Mouse (Mus musculus) kidney, adult 2 months (tissue): Measurements from ENCODE around the gene Mapk12. TPM values are rescaled to one million over a fixed set of nuclear protein-coding genes. Genes with fewer than 3 reads are reported as not detected.
A peak's percentile ranks its signal among the peaks of the same experiment; 100 is the strongest.

ENCODE experiments used
- DNase-seq: peaks from one replicate; pipeline ENCODE4 v3.0.0; 2021
- H3K27ac ChIP-seq: fragments of 200-500 bp; 2 replicates; pipeline ENCODE4 v1.5.1; 2012; ENCODE audit warnings: low read depth, low read length, control low read depth, inconsistent platforms; ENCODE audit not compliant: insufficient read depth
- H3K27me3 ChIP-seq: fragments of 200-500 bp; replicated peaks from 2 replicates; pipeline ENCODE4 v1.6.1; 2012; ENCODE audit warnings: mild to moderate bottlenecking, moderate library complexity, low read length, inconsistent platforms; ENCODE audit not compliant: control insufficient read depth, insufficient read depth
- H3K36me3 ChIP-seq: fragments of 200-500 bp; 2 replicates; pipeline ENCODE4 v1.6.1; 2012; ENCODE audit warnings: mild to moderate bottlenecking, moderate library complexity, low read length, inconsistent platforms; ENCODE audit not compliant: control insufficient read depth, insufficient read depth
- H3K4me1 ChIP-seq: fragments of 200-500 bp; 2 replicates; pipeline ENCODE4 v1.6.1; 2011; ENCODE audit warnings: low read length; ENCODE audit not compliant: control insufficient read depth, insufficient read depth
- H3K4me3 ChIP-seq: fragments of 200-500 bp; 2 replicates; pipeline ENCODE4 v1.5.1; 2011; ENCODE audit warnings: mild to moderate bottlenecking, low read depth, low read length, control low read depth; ENCODE audit not compliant: insufficient read depth
- CTCF ChIP-seq: fragments of 200-500 bp; conservative IDR thresholded peaks from 2 replicates; pipeline ENCODE4 v1.5.1; 2011; ENCODE audit warnings: low read depth, mild to moderate bottlenecking, control low read depth, low read length, moderate library complexity, mixed read lengths; ENCODE audit not compliant: insufficient read depth, insufficient read length
- POLR2A ChIP-seq: fragments of 200-500 bp; IDR thresholded peaks from one replicate; pipeline ENCODE4 v1.6.1; 2011; ENCODE audit warnings: low read depth, low read length, control low read depth
- WGBS: fragments of 180-500 bp; shearing (Covaris S2); methylation state at CpG from one replicate; pipeline ENCODE4 v1.1.7; 2018; 5-methylcytosine and 5-hydroxymethylcytosine counted together
- polyA plus RNA-seq: library from polyadenylated mRNA; depleted of rRNA; stranded (reverse); fragments of >200 nt; gene quantifications from 2 replicates; pipeline ENCODE4 v1.2.3, GENCODE M21; 2012

Mapk12 gene
- polyA plus RNA-seq, 1 experiment = 13.9 TPM

DNA sequence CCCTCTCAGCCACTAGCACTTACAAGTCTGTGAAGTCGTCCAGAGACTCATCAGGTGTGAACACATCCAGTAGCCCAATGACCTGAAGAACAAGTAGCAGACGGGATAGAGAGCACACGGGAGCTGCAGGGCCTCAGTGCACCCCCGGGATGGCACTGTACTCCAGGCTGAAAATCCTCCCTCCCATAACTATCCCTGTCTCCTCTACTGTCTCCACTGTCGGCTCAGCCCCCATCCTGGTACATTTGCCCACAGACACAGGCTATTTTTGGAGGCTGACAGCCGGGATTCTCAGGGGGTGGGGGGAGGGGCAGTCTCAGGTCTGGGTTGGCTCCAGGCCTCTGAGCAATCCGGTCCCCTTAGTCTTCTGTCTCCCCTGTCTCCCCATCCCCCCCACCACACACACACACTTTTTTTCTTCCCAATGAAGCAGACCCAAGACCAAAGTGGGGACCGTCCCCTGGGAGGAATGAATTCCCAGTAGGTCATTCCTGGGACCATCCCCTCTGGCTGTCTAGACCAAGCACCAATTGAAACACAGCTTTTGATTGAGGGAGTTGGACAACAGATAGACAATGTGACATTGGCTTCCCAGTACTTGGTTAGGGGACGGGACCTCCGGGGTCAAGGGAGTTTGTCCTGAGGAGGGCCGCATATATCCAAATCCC lies 3.0 kb downstream of the Mapk12 start:
- 64% methylated on average over 11 of the region's 11 CpGs for WGBS
- no peaks in the 10 kb centered on the region for H3K36me3 ChIP-seq
- DNase-seq = no peak

DNA sequence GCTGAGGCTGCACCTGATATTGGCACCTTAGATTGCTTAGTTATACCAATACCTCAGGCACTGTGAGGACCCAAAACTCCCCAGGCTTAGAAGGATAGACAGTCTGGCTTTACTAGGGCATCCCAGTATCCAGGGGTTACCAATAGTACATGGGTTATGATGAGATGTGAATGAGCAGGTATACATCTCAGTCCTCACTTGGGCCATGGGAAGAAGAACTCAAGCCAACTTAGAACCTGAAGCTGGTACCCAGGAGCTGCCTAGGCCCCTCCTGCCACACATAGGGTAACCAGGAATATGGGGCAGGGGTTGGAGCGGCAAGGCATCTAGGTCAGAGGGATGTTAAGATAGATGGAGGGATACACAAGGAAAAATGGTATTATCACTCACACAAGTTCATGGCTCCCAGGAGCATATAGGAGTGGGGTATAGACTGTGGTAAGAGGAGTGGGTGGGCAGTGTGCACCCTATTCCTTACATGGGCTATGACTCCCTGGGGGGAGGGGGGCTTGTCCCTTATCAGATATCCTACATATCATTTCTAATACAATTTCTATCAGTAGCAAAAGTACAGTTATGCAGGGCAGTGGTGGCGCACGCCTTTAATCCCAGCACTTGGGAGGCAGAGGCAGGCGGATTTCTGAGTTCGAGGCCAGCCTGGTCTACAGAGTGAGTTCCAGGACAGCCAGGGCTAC lies 3.9 kb downstream of the Mapk12 start:
- 91% methylated on average over 5 of the region's 5 CpGs for WGBS

More for the DNA sequence above, 3.0 kb downstream of the Mapk12 start:
- TF ChIP-seq POLR2A (no peak), CTCF (no peak)
- Histone ChIP-seq H3K4me1 (no peaks in the 10 kb centered on the region), H3K27me3 (no peaks in the 10 kb centered on the region), H3K27ac (no peak overlapping the region), H3K4me3 (no peak overlapping the region)

DNA sequence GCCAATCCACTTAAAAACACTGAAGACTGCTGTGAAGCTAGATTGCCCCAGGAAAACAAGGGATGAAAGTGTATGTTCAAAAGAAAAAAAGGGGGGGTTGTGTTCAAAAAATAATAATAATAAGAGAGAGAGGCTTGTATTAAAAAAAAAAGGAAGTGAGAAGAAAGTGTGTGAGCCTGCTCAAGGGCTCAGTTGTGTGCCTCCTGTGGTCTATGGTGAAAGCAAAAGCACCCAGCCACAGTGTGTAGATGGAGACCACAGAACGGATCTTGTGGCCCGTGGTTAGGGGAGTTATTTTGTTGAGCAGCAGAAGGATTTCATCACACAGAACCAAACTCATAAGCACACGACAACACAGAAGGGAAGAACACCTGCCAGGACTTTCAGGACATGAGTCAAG lies 9.2 kb downstream of the Mapk12 start:
- no peaks in the 10 kb centered on the region for H3K27me3 ChIP-seq
- TF ChIP-seq POLR2A = no peak
- no peaks in the 10 kb centered on the region for H3K36me3 ChIP-seq
- H3K27ac ChIP-seq = no peak overlapping the region
- H3K4me1 ChIP-seq = peaks cover 7% of the 10 kb centered on the region; the same call in 1 of the 2 replicates
- WGBS = 84% methylated on average over 3 of the region's 3 CpGs
- no peak overlapping the region for H3K4me3 ChIP-seq
- peak; percentile 45 for DNase-seq

More for the DNA sequence above, 3.9 kb downstream of the Mapk12 start:
- no peak for DNase-seq
- Histone ChIP-seq H3K4me1 (no peaks in the 10 kb centered on the region), H3K27me3 (no peaks in the 10 kb centered on the region), H3K4me3 (no peak overlapping the region), H3K27ac (no peak overlapping the region), H3K36me3 (no peaks in the 10 kb centered on the region)
- TF ChIP-seq CTCF (no peak), POLR2A (no peak)

DNA sequence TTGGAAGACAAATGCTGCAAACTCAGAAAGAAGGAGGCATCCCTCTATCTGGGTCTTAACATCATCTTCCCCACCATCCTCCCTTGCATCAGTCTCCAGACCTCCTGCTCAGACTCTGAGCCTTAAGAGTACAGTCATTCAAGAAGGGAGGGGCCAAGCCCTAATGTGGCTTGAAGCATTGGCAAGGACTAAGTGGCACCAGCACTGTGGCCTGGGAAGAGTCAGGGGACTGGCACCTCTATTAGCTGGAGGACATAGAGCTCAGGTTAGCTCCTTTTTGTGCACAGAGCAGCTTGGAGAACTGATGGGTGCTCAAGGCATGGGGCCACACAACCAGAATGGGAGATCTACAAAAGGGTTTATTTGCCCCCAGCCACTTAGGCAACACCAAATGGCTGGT lies 10.3 kb downstream of the Mapk12 start:
- no peaks in the 10 kb centered on the region for H3K36me3 ChIP-seq
- H3K27me3 ChIP-seq = no peaks in the 10 kb centered on the region
- TF ChIP-seq POLR2A = no peak
- no peak for TF ChIP-seq CTCF
- peaks cover 7% of the 10 kb centered on the region; the same call in 1 of the 2 replicates for H3K4me1 ChIP-seq
- DNase-seq = no peak
- no peak overlapping the region for H3K27ac ChIP-seq
- H3K4me3 ChIP-seq = no peak overlapping the region

DNA sequence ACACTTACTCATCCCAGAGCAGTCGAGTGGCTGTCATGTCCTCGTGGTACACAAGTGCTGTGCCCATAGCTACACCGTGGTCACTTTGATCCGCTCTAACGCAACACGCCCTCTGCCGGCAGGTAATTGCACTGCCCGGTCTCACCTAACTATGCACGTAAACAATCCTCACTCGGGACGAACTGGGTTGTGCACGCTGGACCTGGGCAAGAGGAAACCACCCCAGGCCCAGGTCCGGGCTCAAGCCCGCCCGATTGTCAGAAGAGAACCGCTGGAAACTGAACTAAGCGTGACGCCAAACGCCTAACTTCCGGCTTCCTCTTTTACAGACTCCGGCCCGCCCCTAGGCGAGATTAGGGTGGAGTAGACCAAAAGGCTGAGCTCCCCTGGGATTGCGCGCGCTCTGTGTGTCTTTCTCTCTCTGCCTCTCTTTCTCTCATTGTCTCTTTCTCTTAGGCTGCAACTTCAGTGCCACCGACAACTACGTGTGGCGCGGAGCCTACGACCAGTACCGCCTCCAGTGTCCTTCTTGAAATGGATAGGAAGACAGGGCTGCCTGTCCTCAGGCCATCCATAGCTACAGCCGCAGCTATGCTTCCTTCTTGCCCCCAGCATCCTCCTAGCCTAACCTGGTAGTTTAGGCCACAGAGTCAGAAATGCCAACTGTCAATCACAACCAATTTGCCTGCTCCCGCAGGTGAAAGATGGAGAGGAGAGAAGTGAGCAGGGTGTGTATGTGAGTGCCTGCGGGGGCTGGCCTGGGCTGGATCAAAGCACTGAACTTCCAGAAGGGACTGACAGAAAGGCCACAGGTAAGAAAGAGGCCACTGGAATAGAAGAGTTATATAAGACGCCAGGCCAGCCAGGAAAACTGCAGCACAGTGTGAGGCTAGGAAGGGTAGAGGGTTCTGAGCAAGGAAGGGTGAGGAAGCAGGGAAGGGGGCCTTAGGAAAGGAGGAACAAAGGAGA lies 11.8 kb downstream of the Mapk12 start, which contains the start of gene Hdac10:
Hdac10 (minus strand) TSS at position 319 of the 969 bp plus-strand sequence.
- 3% methylated on average over 36 of the region's 36 CpGs for WGBS

DNA sequence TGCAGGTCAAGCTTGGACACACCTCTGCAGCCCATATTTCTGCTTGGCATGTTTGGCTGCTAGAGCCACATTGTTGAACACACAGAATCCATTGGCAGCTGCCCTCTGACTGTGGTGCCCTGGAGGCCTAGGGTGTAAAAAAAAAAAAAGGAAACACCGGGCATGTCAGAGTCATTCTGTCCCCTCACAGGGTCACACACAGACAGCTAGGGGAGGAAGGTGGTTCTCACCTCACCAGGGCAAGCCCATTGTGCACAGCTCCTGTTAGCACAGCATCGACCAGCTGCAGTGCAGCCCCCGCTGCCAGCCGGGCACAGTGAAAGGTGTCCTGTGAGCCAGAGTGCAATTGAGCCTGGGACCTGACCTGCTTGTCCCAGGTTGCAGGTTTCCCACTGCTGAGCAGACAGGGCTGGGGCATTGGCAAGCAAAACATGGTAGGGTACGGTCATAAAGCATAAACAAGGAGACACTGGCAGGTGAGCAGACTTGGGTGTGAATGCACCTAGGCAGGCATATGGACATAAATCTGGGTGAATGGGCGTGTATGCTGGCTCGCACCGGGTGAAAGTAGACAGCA lies 13.1 kb downstream of the Mapk12 start:
- no peaks in the 10 kb centered on the region for H3K36me3 ChIP-seq
- no peaks in the 10 kb centered on the region for H3K27me3 ChIP-seq
- H3K4me1 ChIP-seq = peaks cover 13% of the 10 kb centered on the region
- peak overlapping the region; percentile 69; the same call in 1 of the 2 replicates for H3K4me3 ChIP-seq
- no peak for TF ChIP-seq CTCF
- no peak for TF ChIP-seq POLR2A
- 74% methylated on average over 8 of the region's 8 CpGs for WGBS
- DNase-seq = no peak
- no peak overlapping the region for H3K27ac ChIP-seq

More for the DNA sequence above, 11.8 kb downstream of the Mapk12 start, which contains the start of gene Hdac10:
- no peaks in the 10 kb centered on the region for H3K27me3 ChIP-seq
- DNase-seq = peak; percentile 91
- no peaks in the 10 kb centered on the region for H3K36me3 ChIP-seq
- peak within 1 kb of the TSS; percentile 69 for H3K4me3 ChIP-seq
- H3K27ac ChIP-seq = peak within 1 kb of the TSS; percentile 75
- peak; percentile 93 for TF ChIP-seq CTCF
- peak; percentile 34 for TF ChIP-seq POLR2A
- peaks cover 8% of the 10 kb centered on the region for H3K4me1 ChIP-seq
